Mouse (Mus musculus) heart, adult 9 months (tissue): ENCODE data around the gene 4930404N11Rik.
A peak's percentile ranks its signal among the peaks of the same experiment; 100 is the strongest.

Experiments
- DNase-seq, 2 experiments: peaks; one replicate each; pipeline ENCODE4 v3.0.0; 2022; ENCODE audit warnings: low spot score in 2 of 2

Gene 4930404N11Rik

GRCm38 (mm10) chr10:81401521-81402226 lies 36.1 kb upstream of the 4930404N11Rik start:
- peak; percentile 85 to 87 for DNase-seq

DNA sequence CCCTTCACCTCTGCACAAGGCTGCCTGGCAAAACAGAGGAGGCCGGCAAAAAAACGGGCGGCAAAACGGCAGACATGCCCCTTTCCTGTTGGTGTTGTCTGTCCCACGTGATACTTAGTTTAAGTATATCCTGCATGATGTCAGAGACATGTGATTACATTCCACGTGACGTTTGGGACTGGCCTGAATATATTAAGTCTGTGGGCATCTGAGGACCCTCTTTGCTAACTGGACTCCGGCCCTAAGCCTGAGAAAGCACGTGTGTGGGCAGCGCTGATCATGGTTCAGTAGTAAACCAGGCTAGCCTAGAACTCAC lies 35.5 kb upstream of the 4930404N11Rik start:
- no peak for DNase-seq

DNA sequence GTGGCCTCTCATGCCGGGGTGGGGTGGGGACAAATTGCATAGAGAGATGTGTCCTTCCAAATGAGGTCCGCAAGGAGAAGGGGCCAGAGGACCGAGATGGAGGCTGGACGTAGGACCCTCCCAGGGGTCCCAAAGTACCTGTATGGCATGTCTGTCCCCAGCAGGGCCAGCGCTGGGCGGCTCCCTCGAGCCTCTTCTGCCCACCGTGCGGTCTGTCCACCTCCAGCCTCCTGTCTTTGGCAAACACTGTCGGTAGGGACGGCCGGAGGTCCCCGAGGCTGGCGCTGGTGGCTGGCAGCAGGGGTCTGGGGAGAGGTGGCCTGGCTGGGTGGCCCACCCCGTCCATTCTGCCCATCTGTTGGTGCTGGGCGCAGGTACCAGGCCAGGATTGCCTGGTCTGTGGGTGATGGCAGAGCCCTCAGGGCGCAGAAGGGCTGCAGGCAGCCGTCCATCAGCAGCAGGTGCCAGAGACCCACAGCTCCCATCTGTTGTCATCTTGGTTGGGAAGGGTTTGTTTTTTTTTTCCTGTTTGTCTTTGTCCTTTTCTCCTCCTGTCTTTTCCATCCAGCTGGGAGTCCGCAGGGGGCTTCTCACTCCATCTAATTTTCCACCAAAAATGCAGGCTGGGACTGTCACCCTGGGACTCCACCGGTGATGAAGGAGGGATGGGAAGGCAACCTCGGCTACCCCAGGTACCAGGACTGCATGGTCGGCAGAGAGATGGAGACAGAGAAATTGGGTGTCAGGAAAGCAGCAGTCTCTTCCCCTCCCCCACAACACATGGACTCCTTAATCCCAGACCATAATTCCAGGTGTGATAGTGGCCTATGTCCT lies 35.0 kb upstream of the 4930404N11Rik start:
- DNase-seq: no peak

DNA sequence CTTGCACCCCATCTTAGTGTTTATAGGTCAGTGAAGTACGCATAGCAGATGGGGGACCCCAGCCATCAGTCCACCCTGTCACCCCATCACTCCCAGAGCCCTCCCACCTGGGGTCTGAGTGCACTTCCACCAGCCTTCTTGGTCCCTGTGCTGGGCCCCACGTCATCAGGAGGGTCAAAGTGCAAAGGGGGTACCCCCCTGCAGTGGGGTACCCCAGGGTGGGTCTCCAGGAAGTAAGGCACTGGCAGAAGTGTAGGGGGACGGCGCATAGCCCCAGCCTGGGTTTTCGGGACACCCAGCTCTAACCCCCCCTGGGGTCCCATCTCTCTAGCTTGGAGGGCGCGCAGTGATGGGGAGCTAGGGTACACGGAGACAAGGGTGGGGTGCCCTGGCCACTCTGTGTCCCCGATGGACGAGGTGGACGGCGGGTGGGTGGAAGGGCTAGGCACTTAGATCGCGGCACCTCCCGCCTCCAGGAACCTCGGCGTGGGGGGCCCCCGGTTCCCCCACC lies 34.2 kb upstream of the 4930404N11Rik start:
- no peak for DNase-seq

- no peak for DNase-seq
These were observed 33.7 kb upstream of the 4930404N11Rik start for GRCm38 (mm10) chr10:81399296-81399695.

DNA sequence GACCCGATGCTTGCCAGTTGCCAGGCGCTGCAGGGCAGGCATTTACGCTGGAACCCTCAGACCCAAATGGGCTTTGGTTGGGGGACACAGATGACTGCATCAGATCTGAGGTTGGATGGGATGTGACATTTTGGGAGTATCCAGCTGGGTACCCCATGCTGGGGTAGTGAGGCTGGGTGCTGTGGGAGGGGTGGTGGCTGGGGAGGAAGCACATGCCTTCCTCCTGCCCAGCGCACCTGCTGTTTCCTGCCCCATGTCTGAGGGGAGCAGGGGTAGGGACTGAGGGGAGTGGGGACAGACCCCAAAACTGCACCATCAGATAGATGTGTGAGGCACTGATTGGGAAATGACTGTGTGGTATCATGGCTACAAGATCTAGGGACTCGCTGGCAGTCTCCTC lies 31.1 kb upstream of the 4930404N11Rik start:
- DNase-seq: no peak

DNA sequence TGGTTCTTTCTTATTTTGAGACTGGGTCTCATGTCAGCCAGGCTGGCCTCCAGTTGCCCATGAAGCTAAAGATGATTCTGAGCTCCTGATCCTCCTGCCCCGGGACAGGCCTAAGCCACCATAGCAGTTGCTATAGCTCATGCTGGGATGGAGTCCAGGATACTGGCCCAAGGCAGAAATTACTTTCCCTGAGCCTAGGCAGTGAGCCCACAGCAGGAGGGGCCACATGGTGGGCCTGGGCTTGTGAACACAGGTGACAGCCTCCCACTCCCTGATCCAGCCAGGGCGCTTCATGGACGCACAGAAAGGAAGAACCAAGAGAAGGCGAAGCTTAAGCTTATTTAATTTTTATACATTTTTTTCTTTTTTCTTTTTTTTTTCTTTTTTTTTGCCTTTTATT lies 30.2 kb upstream of the 4930404N11Rik start:
- DNase-seq: no peak

DNA sequence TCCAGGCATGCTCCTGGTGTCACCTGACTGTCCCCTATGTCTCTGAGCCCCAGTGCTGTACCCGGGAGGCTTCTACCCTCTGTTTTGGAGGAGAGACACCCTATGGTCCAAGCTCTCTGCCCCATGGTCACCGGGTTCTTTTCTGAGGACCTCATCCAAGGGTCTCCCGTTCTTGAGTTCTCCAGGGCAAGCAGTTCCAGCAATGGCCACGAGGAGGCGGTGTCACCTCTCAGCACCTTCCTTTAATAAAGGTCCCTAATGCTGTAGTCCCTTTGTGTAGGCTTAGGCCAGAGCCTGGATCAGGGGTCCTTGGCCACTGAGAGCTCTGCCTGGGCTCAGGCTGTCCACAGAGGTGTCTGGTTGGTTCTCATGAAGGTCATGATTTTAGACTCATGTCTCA lies 29.5 kb upstream of the 4930404N11Rik start:
- DNase-seq: no peak

DNA sequence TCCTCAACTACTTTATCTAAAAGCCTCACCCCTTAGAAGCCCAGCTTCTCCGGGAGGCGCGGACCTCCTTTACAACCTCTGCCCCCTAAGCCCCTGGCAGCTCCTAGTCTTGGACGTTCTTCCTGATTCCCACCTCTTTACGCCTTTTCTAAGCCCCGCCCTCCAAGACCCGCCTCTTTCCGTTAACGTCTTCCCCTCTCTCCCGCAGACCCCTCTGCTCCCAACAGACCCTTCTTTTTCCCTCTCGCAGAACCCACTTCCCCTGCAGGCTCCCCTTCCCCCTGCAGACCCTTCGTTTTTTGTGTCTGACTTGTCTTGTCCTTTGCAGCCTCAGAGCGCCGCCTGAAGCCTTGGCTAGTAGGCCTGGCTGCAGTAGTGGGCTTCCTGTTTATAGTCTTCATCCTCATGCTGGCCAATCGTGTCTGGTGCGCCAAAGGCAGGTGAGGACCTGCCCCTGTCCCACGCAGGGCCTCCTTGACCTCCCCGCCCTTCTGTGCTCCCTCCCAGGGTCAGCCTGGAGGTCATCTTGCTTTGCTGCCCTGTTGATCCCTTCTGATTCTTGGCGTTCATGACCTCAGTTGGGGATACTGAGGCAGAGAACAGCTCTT lies 27.9 kb upstream of the 4930404N11Rik start:
- DNase-seq: no peak

- no peak for DNase-seq
These were observed 27.2 kb upstream of the 4930404N11Rik start, which contains the start of gene Smim24 for GRCm38 (mm10) chr10:81392781-81393185. TSS of gene Smim24 (plus strand) at chr10:81393051.

DNA sequence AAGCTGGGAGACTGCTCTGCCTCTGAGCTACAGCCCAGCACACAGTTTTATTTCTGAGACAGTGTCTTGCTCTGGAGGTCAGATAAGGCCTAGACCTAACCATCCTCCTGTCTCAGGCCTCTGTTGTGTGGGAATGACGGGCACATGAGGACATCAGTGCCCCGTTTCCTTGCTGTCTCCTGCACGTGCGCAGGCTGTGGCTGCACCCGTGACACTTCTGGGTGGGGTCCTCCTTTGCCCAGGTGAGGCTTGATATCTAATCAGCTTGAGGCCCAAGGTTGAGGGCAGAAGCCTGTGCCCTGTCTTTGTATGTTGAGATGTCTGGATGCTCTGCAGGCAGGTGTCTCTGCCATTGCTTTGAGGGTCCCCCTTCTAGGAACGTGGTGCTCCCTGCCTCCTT lies 26.7 kb upstream of the 4930404N11Rik start:
- no peak for DNase-seq

DNA sequence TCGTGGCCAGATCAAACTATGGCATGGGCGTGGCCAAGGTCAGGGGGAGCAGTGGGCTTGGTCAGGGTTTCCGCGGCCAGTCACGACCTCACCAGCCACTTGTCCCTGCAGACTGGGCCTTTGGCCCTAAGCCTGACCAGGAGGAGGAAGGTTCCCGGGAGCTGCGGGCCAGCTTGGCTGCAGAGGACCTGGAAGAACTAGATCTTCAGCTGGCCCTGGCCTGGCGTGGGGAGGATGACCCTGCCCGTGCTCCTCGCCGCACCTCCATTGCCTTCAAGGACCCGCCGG lies 25.0 kb upstream of the 4930404N11Rik start:
- no peak for DNase-seq

- peak in 1 of 2 experiments; percentile 59 for DNase-seq
These were observed 24.4 kb upstream of the 4930404N11Rik start for GRCm38 (mm10) chr10:81389801-81390677.

GRCm38 (mm10) chr10:81389373-81389772 lies 23.8 kb upstream of the 4930404N11Rik start:
- DNase-seq: no peak

DNA sequence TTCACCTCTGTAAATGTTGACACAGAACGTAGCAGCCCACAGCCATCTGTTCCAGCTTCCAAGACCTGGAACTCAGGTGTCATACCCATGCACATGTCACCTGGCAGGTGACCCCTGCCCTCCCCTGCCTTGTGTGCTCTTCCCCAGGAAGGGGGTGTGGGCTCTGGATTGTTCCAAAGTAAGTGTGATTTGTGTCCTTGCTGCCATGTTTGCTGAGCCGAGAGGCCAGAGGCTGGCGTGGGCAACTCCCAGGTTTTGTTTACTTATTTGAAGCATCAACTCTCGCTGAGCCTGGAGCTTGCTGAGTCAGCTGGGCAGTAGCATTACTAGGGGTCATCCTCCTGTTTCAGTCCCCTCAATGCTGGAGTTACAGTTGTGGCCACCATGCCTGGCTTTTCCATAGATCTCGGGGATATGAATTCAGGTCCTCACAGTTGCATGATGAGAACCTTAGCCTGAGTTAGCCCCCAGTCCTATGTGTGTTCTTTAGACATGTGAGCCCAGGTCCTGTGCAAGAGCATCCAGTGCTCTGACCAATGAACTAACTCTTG lies 23.0 kb upstream of the 4930404N11Rik start, which contains the start of gene Gm48552:
Gene Gm48552 (plus strand): TSS at position 501 of the 551 bp plus-strand sequence.
- no peak for DNase-seq

GRCm38 (mm10) chr10:81387716-81388115 lies 22.1 kb upstream of the 4930404N11Rik start:
- DNase-seq: no peak

GRCm38 (mm10) chr10:81385603-81386306 lies 20.1 kb upstream of the 4930404N11Rik start:
- DNase-seq: no peak

- no peak for DNase-seq
These were observed 19.0 kb upstream of the 4930404N11Rik start for GRCm38 (mm10) chr10:81384605-81384982.

- peak; percentile 99 to 100 for DNase-seq
These were observed 18.4 kb upstream of the 4930404N11Rik start, which contains the start of the genes Dohh and Gm48551 for GRCm38 (mm10) chr10:81383802-81384604. TSS of gene Dohh (plus strand) at chr10:81384428. TSS of gene Gm48551 (plus strand) at chr10:81384466.

DNA sequence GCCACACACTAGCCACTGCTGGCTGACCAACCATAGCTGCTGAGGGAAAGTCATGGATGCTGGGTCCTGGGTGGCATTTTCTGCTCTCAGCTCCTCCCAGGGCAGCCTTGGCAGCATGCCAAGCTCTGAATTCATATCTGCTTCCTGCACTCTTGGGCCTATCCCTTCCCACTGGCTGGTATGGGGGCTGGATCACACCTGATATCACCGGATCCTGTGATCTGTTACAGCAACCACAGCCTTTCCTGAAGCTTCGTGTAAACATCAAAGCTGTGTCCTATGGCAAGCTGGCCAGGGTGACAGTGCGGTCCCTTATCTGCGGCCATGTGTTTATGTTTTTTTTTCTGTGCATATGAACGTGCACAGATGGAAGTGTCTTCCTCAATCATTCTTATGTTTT lies 16.4 kb upstream of the 4930404N11Rik start:
- no peak for DNase-seq
